Mouse (Mus musculus): ENCODE measurements at regions not wholly inside any gene's neighbourhood (a gene's known extent, or its start where the extent isn't known, plus 50 kb on each side); places are given as distances from the start of the nearest gene placed in this dataset.

GRCm38 (mm10) chr2:142996088-142996487 is 66.8 kb upstream of the Snrpb2 start:
- no peak for TF ChIP-seq POLR2A (IDR thresholded peaks at IDR 0.05; ENCODE audit: borderline replicate concordance, extremely low read depth, insufficient read depth, insufficient read length, poor library complexity, severe bottlenecking)
- no peak for TF ChIP-seq CTCF (IDR thresholded peaks at IDR 0.05; ENCODE audit: borderline replicate concordance, extremely low read depth, insufficient read depth, insufficient read length)
